12 mouse cellular contexts compared by ENCODE assay signal in genomic region chr1:75519576-75519975, GRCm38 (mm10). TPM values are rescaled to one million over a fixed set of nuclear protein-coding genes. Genes with fewer than 3 reads are reported as not detected.
DNase-seq lines count a peak whose midpoint lies in the region; ATAC-seq lines count a peak whose summit lies in the region.
"Had no signal": no experiment of that assay in that cellular context is flagged by ENCODE, and none has a peak within 500 bp of the region (broad histone marks: within the 10 kb centered on the region; RNA-seq: fewer than 3 reads in every experiment).

No protein-coding gene starts in this region.

- H3K27ac ChIP-seq in heart, embryonic 12.5 days (ENCODE audit: poor library complexity, severe bottlenecking): peak overlapping the region; percentile 97
- peak overlapping the region; percentile 97; the same call in 1 of the 2 replicates for H3K27ac ChIP-seq in limb, embryonic 13.5 days
- H3K27ac ChIP-seq in limb, embryonic 10.5 days: no peak overlapping the region
- H3K27ac ChIP-seq in midbrain, embryonic 11.5 days (ENCODE audit: low read depth, low read length): no peak overlapping the region
- H3K27ac ChIP-seq: liver, embryonic 12.5 days had no signal

- H3K4me1 ChIP-seq in heart, embryonic 12.5 days (replicated peaks): peaks cover 54% of the 10 kb centered on the region
- peaks cover 26% of the 10 kb centered on the region for H3K4me1 ChIP-seq in limb, embryonic 13.5 days
- peaks cover 15% of the 10 kb centered on the region for H3K4me1 ChIP-seq in limb, embryonic 10.5 days
- no peaks in the 10 kb centered on the region; the same call in 1 of the 2 replicates for H3K4me1 ChIP-seq in midbrain, embryonic 11.5 days (ENCODE audit: control insufficient read depth, insufficient read depth, low read length)

- no peak for ATAC-seq in heart, embryonic 12.5 days (ENCODE audit: insufficient number of reproducible peaks, low FRiP score)
- no peak for ATAC-seq in limb, embryonic 13.5 days (ENCODE audit: low FRiP score, low read depth)
- ATAC-seq in midbrain, embryonic 11.5 days (ENCODE audit: low FRiP score): no peak
- ATAC-seq: liver, embryonic 12.5 days had no signal

- DNase-seq in heart, adult 11 months: no peak
- DNase-seq in limb, embryonic 10.5 days (ENCODE audit: low spot score): no peak
- peak; percentile 57 for DNase-seq in adrenal gland, adult 8-10 months
- DNase-seq in lung, postnatal 4 days: peak; percentile 14 to 48
- DNase-seq in right cerebral cortex, postnatal 25 days: no peak
- DNase-seq in midbrain, embryonic 11.5 days (ENCODE audit: low spot score, missing footprints): no peak
- DNase-seq: gastrocnemius, postnatal 36 days; kidney, postnatal 25 days had no signal

- 52% methylated on average over 5 of the region's 5 CpGs for WGBS in heart, embryonic 12.5 days
- 68% methylated on average over 5 of the region's 5 CpGs for WGBS in limb, embryonic 13.5 days
- 90% methylated on average over 5 of the region's 5 CpGs for WGBS in limb, embryonic 10.5 days
- 90% methylated on average over 5 of the region's 5 CpGs for WGBS in midbrain, embryonic 11.5 days

- no peak overlapping the region for H3K4me2 ChIP-seq in heart, embryonic 12.5 days
- H3K4me2 ChIP-seq in limb, embryonic 13.5 days (replicated peaks): no peak overlapping the region
- H3K4me2 ChIP-seq in midbrain, embryonic 11.5 days: no peak overlapping the region
- H3K4me2 ChIP-seq: liver, embryonic 12.5 days had no signal

- no peaks in the 10 kb centered on the region for H3K36me3 ChIP-seq in heart, embryonic 12.5 days
- H3K36me3 ChIP-seq in limb, embryonic 13.5 days: 0 out of 2 replicates have a peak, but pooled peaks cover 1% of the 10 kb centered on the region
- no peaks in the 10 kb centered on the region for H3K36me3 ChIP-seq in limb, embryonic 10.5 days
- H3K36me3 ChIP-seq in midbrain, embryonic 11.5 days (ENCODE audit: control insufficient read depth, insufficient read depth, low read length): no peaks in the 10 kb centered on the region
- H3K36me3 ChIP-seq: liver, embryonic 12.5 days had no signal

- no peak overlapping the region for H3K4me3 ChIP-seq in heart, embryonic 12.5 days
- H3K4me3 ChIP-seq in limb, embryonic 13.5 days: no peak overlapping the region
- no peak overlapping the region for H3K4me3 ChIP-seq in limb, embryonic 10.5 days
- H3K4me3 ChIP-seq in midbrain, embryonic 11.5 days (ENCODE audit: low read depth, low read length): no peak overlapping the region
- H3K4me3 ChIP-seq: liver, embryonic 12.5 days had no signal

- H3K27me3 ChIP-seq in heart, embryonic 12.5 days (replicated peaks): no peaks in the 10 kb centered on the region
- no peaks in the 10 kb centered on the region for H3K27me3 ChIP-seq in limb, embryonic 13.5 days
- no peaks in the 10 kb centered on the region for H3K27me3 ChIP-seq in limb, embryonic 10.5 days (ENCODE audit: low read depth, poor library complexity, severe bottlenecking)
- no peaks in the 10 kb centered on the region for H3K27me3 ChIP-seq in midbrain, embryonic 11.5 days (ENCODE audit: control insufficient read depth, insufficient read depth, low read length)
- H3K27me3 ChIP-seq: liver, embryonic 12.5 days had no signal

- 0 out of 2 replicates have a peak overlapping the region, but pooled peaks have one; percentile 14 for H3K9ac ChIP-seq in heart, embryonic 12.5 days
- no peak overlapping the region for H3K9ac ChIP-seq in limb, embryonic 13.5 days
- no peak overlapping the region for H3K9ac ChIP-seq in midbrain, embryonic 11.5 days (ENCODE audit: low read length)
- H3K9ac ChIP-seq: liver, embryonic 12.5 days had no signal

- no peaks in the 10 kb centered on the region for H3K9me3 ChIP-seq in heart, embryonic 12.5 days (replicated peaks)
- H3K9me3 ChIP-seq in limb, embryonic 13.5 days: no peaks in the 10 kb centered on the region
- H3K9me3 ChIP-seq in limb, embryonic 10.5 days (replicated peaks): no peaks in the 10 kb centered on the region
- no peaks in the 10 kb centered on the region for H3K9me3 ChIP-seq in midbrain, embryonic 11.5 days (ENCODE audit: control insufficient read depth, low read length)
- H3K9me3 ChIP-seq: liver, embryonic 12.5 days had no signal

RNA-seq across cellular contexts. Expression of gene Stk11ip, which starts 1.8 kb away (rescaled TPM):
- polyA plus RNA-seq in heart, embryonic 12.5 days (2016; fragmentation: Nextera tagmentation; extraction: Ambion mirVana): 20.5 and 20.9 TPM in 2 replicates
- polyA plus RNA-seq in limb, embryonic 13.5 days (2015; fragmentation: Nextera tagmentation; extraction: Ambion mirVana): 23.4 and 25.5 TPM in 2 replicates
- polyA plus RNA-seq in limb, embryonic 10.5 days (2016; fragmentation: Nextera tagmentation; extraction: Ambion mirVana): 31.6 and 33.8 TPM in 2 replicates
- total RNA-seq in adrenal gland, adult 8-10 months (2022): 10 to 100 TPM; 19.1 to 34.9 (median 31.3) TPM
- polyA plus RNA-seq in midbrain, embryonic 11.5 days (2014; fragmentation: Nextera tagmentation; extraction: Ambion mirVana): 12.3 and 15.7 TPM in 2 replicates

RNA-seq across cellular contexts. Expression of gene Inha, which starts 12.7 kb away (rescaled TPM):
- 7.5 and 9.2 TPM in 2 replicates for polyA plus RNA-seq in heart, embryonic 12.5 days (2016; fragmentation: Nextera tagmentation; extraction: Ambion mirVana)
- polyA plus RNA-seq in limb, embryonic 13.5 days (2015; fragmentation: Nextera tagmentation; extraction: Ambion mirVana): 14.2 and 14.3 TPM in 2 replicates
- 2.4 and 4.2 TPM in 2 replicates for polyA plus RNA-seq in limb, embryonic 10.5 days (2016; fragmentation: Nextera tagmentation; extraction: Ambion mirVana)
- total RNA-seq in adrenal gland, adult 8-10 months (2022): 10 to 100 TPM; 22.8 to 56.9 (median 34.3) TPM
- 1.3 and 1.6 TPM in 2 replicates for polyA plus RNA-seq in midbrain, embryonic 11.5 days (2014; fragmentation: Nextera tagmentation; extraction: Ambion mirVana)
- total RNA-seq: common myeloid progenitor, adult 5-6 weeks had no signal

RNA-seq across cellular contexts. Expression of gene Obsl1, which starts 13.3 kb away (rescaled TPM):
- polyA plus RNA-seq in heart, embryonic 12.5 days (2016; fragmentation: Nextera tagmentation; extraction: Ambion mirVana): 137 and 147 TPM in 2 replicates
- polyA plus RNA-seq in limb, embryonic 13.5 days (2015; fragmentation: Nextera tagmentation; extraction: Ambion mirVana): 85.1 and 86.4 TPM in 2 replicates
- polyA plus RNA-seq in limb, embryonic 10.5 days (2016; fragmentation: Nextera tagmentation; extraction: Ambion mirVana): 68.0 and 75.5 TPM in 2 replicates
- total RNA-seq in adrenal gland, adult 8-10 months (2022): 100 to 1,000 TPM in 1 of 4 experiments, 10 to 100 TPM in 3; 71.0 to 109 (median 87.5) TPM
- 31.0 and 33.2 TPM in 2 replicates for polyA plus RNA-seq in midbrain, embryonic 11.5 days (2014; fragmentation: Nextera tagmentation; extraction: Ambion mirVana)

RNA-seq across cellular contexts. Expression of gene Slc4a3, which starts 26.5 kb away (rescaled TPM):
- 32.6 and 35.7 TPM in 2 replicates for polyA plus RNA-seq in heart, embryonic 12.5 days (2016; fragmentation: Nextera tagmentation; extraction: Ambion mirVana)
- polyA plus RNA-seq in limb, embryonic 13.5 days (2015; fragmentation: Nextera tagmentation; extraction: Ambion mirVana): 34.3 and 37.7 TPM in 2 replicates
- polyA plus RNA-seq in limb, embryonic 10.5 days (2016; fragmentation: Nextera tagmentation; extraction: Ambion mirVana): 13.9 and 18.9 TPM in 2 replicates
- 100 to 1,000 TPM; 124 to 271 (median 199) TPM for total RNA-seq in adrenal gland, adult 8-10 months (2022)
- polyA plus RNA-seq in midbrain, embryonic 11.5 days (2014; fragmentation: Nextera tagmentation; extraction: Ambion mirVana): 6.5 and 7.2 TPM in 2 replicates

RNA-seq across cellular contexts. Expression of gene Tmem198, which starts 40.2 kb away (rescaled TPM):
- 0.41 and 0.49 TPM in 2 replicates for polyA plus RNA-seq in heart, embryonic 12.5 days (2016; fragmentation: Nextera tagmentation; extraction: Ambion mirVana)
- polyA plus RNA-seq in limb, embryonic 13.5 days (2015; fragmentation: Nextera tagmentation; extraction: Ambion mirVana): 0.83 and 0.97 TPM in 2 replicates
- polyA plus RNA-seq in limb, embryonic 10.5 days (2016; fragmentation: Nextera tagmentation; extraction: Ambion mirVana): 0.35 and 0.69 TPM in 2 replicates
- total RNA-seq in adrenal gland, adult 8-10 months (2022): 1 to 10 TPM; 2.5 to 5.8 (median 3.0) TPM
- 11.6 and 13.0 TPM in 2 replicates for polyA plus RNA-seq in midbrain, embryonic 11.5 days (2014; fragmentation: Nextera tagmentation; extraction: Ambion mirVana)

Comparison
In these comparisons a context has a peak if more than half of its experiments do, and no peak if none do; other contexts are left out.
1. H3K27ac ChIP-seq: peak in heart, embryonic 12.5 days (single experiment) and limb, embryonic 13.5 days (single experiment); none in limb, embryonic 10.5 days (single experiment) and midbrain, embryonic 11.5 days (single experiment).
2. DNase-seq: peak in adrenal gland, adult 8-10 months (single experiment) and lung, postnatal 4 days (2 of 2); none in heart, adult 11 months (single experiment), limb, embryonic 10.5 days (single experiment), right cerebral cortex, postnatal 25 days (single experiment) and midbrain, embryonic 11.5 days (single experiment).